In genomic region chr6:134034904-134035489, GRCm38 (mm10) we compare ENCODE assay signal across 8 mouse cellular contexts. TPM values are rescaled to one million over a fixed set of nuclear protein-coding genes. Genes with fewer than 3 reads are reported as not detected.
DNase-seq lines count a peak whose midpoint lies in the region; ATAC-seq and TF ChIP-seq lines count a peak whose summit lies in the region.

No protein-coding gene starts in this region.

- peaks cover 43% of the 10 kb centered on the region for H3K4me1 ChIP-seq in forebrain, embryonic 10.5 days
- peaks cover 35% of the 10 kb centered on the region for H3K4me1 ChIP-seq in heart, embryonic 15.5 days (replicated peaks)
- H3K4me1 ChIP-seq in liver, embryonic 16.5 days (ENCODE audit: control insufficient read depth, low read depth, low read length): peaks cover 15% of the 10 kb centered on the region
- H3K4me1 ChIP-seq in neural tube, embryonic 13.5 days (replicated peaks): peaks cover 54% of the 10 kb centered on the region
- H3K4me1 ChIP-seq in testis, adult 2 months (ENCODE audit: control insufficient read depth, insufficient read depth, low read length): peaks cover 8% of the 10 kb centered on the region

- peak overlapping the region; percentile 100 for H3K27ac ChIP-seq in forebrain, embryonic 10.5 days
- peak overlapping the region; percentile 100 for H3K27ac ChIP-seq in heart, embryonic 15.5 days
- H3K27ac ChIP-seq in liver, embryonic 16.5 days (ENCODE audit: low read length): peak overlapping the region; percentile 92
- H3K27ac ChIP-seq in neural tube, embryonic 13.5 days (replicated peaks): peak overlapping the region; percentile 100
- H3K27ac ChIP-seq in testis, adult 2 months (ENCODE audit: control insufficient read depth, insufficient read depth, low read depth, low read length): peak overlapping the region; percentile 90

- peak overlapping the region; percentile 69 for H3K4me2 ChIP-seq in heart, embryonic 15.5 days
- H3K4me2 ChIP-seq in liver, embryonic 16.5 days (ENCODE audit: low read depth, low read length): peak overlapping the region; percentile 81
- peak overlapping the region; percentile 67 for H3K4me2 ChIP-seq in neural tube, embryonic 13.5 days

- H3K36me3 ChIP-seq in forebrain, embryonic 10.5 days (replicated peaks): peaks cover 12% of the 10 kb centered on the region
- no peaks in the 10 kb centered on the region for H3K36me3 ChIP-seq in heart, embryonic 15.5 days
- no peaks in the 10 kb centered on the region for H3K36me3 ChIP-seq in liver, embryonic 16.5 days (ENCODE audit: control insufficient read depth, insufficient read depth)
- no peaks in the 10 kb centered on the region for H3K36me3 ChIP-seq in neural tube, embryonic 13.5 days
- no peaks in the 10 kb centered on the region for H3K36me3 ChIP-seq in testis, adult 2 months (ENCODE audit: control insufficient read depth, insufficient read depth, low read length)

- peak overlapping the region; percentile 81 for H3K4me3 ChIP-seq in forebrain, embryonic 10.5 days
- H3K4me3 ChIP-seq in heart, embryonic 15.5 days: peak overlapping the region; percentile 92
- H3K4me3 ChIP-seq in liver, embryonic 16.5 days (ENCODE audit: low read depth, low read length): peak overlapping the region; percentile 76
- H3K4me3 ChIP-seq in neural tube, embryonic 13.5 days: peak overlapping the region; percentile 62
- H3K4me3 ChIP-seq in testis, adult 2 months (ENCODE audit: control insufficient read depth, low read depth, low read length): peak overlapping the region; percentile 83

- no peak for TF ChIP-seq CTCF in brain, embryonic 14.5 days (IDR thresholded peaks at IDR 0.05; ENCODE audit: borderline replicate concordance, extremely low read depth, insufficient read depth, insufficient read length)
- TF ChIP-seq CTCF in testis, adult 2 months (IDR thresholded peaks at IDR 0.05; ENCODE audit: control insufficient read depth, insufficient read depth, insufficient replicate concordance, low read depth, low read length): no peak

- peak; percentile 79; the same call in 1 of the 2 replicates for TF ChIP-seq POLR2A in brain, embryonic 14.5 days (IDR thresholded peaks at IDR 0.05; ENCODE audit: borderline replicate concordance, extremely low read depth, insufficient read depth, insufficient read length, poor library complexity, severe bottlenecking)
- peak; percentile 71 for TF ChIP-seq POLR2A in testis, adult 2 months (IDR thresholded peaks at IDR 0.05; ENCODE audit: control insufficient read depth, low read depth, low read length)

- H3K9ac ChIP-seq in heart, embryonic 15.5 days: peak overlapping the region; percentile 98
- peak overlapping the region; percentile 80 for H3K9ac ChIP-seq in liver, embryonic 16.5 days (ENCODE audit: low read depth, low read length)
- peak overlapping the region; percentile 92 for H3K9ac ChIP-seq in neural tube, embryonic 13.5 days

- ATAC-seq in CD4-positive, CD25-positive, alpha-beta regulatory T cell, adult 4 months: peak; percentile 65
- peak; percentile 90 for ATAC-seq in heart, embryonic 15.5 days (replicated peaks; ENCODE audit: insufficient number of reproducible peaks, insufficient read depth, low FRiP score, low read depth)
- peak; percentile 77 for ATAC-seq in liver, embryonic 16.5 days (ENCODE audit: low read depth)
- peak; percentile 93 for ATAC-seq in neural tube, embryonic 13.5 days (ENCODE audit: low read depth)

- no peaks in the 10 kb centered on the region for H3K27me3 ChIP-seq in forebrain, embryonic 10.5 days (ENCODE audit: poor library complexity, severe bottlenecking)
- no peaks in the 10 kb centered on the region for H3K27me3 ChIP-seq in heart, embryonic 15.5 days
- no peaks in the 10 kb centered on the region for H3K27me3 ChIP-seq in liver, embryonic 16.5 days (ENCODE audit: control insufficient read depth, insufficient read depth, low read depth, low read length)
- no peaks in the 10 kb centered on the region for H3K27me3 ChIP-seq in neural tube, embryonic 13.5 days
- H3K27me3 ChIP-seq in testis, adult 2 months (ENCODE audit: control insufficient read depth, insufficient read depth, low read length): no peaks in the 10 kb centered on the region

- no peaks in the 10 kb centered on the region for H3K9me3 ChIP-seq in forebrain, embryonic 10.5 days
- H3K9me3 ChIP-seq in heart, embryonic 15.5 days (replicated peaks): no peaks in the 10 kb centered on the region
- no peaks in the 10 kb centered on the region for H3K9me3 ChIP-seq in liver, embryonic 16.5 days (replicated peaks; ENCODE audit: control insufficient read depth, low read length)
- H3K9me3 ChIP-seq in neural tube, embryonic 13.5 days: no peaks in the 10 kb centered on the region

- DNase-seq in brain, embryonic 14.5 days (ENCODE audit: low read depth): peak; percentile 95
- peak; percentile 90 for DNase-seq in forebrain, embryonic 10.5 days (ENCODE audit: extremely low spot score, low spot score)
- DNase-seq in kidney, postnatal 25 days: peak; percentile 79 to 91

- under 1% methylated on average over 55 of the region's 55 CpGs for WGBS in forebrain, embryonic 10.5 days
- WGBS in heart, embryonic 15.5 days: under 1% methylated on average over 55 of the region's 55 CpGs
- WGBS in liver, embryonic 16.5 days (ENCODE audit: insufficient replicate concordance): under 1% methylated on average over 55 of the region's 55 CpGs
- whole genome bisulfite sequencing in neural tube, embryonic 13.5 days: under 1% methylated on average over 55 of the region's 55 CpGs

RNA-seq across cellular contexts. Expression of gene Etv6, which starts 0.5 kb away (rescaled TPM):
- polyA plus RNA-seq in CD4-positive, CD25-positive, alpha-beta regulatory T cell, adult 4 months (2017; shearing (Covaris generic)): 10 to 100 TPM in 1 of 2 experiments, 1 to 10 TPM in 1; 9.6 to 11.6 TPM
- 10.8 and 13.5 TPM in 2 replicates for polyA plus RNA-seq in brain, embryonic 14.5 days (2012; rRNA removed)
- polyA plus RNA-seq in forebrain, embryonic 10.5 days (2016; fragmentation: Nextera tagmentation; extraction: Ambion mirVana): 16.2 TPM in 2 replicates
- 9.9 and 11.4 TPM in 2 replicates for polyA plus RNA-seq in heart, embryonic 15.5 days (2015; fragmentation: Nextera tagmentation; extraction: Ambion mirVana)
- 2.7 and 3.0 TPM in 2 replicates for polyA plus RNA-seq in liver, embryonic 16.5 days (2015; fragmentation: Nextera tagmentation; extraction: Ambion mirVana)
- polyA plus RNA-seq in neural tube, embryonic 13.5 days (2015; fragmentation: Nextera tagmentation; extraction: Ambion mirVana): 6.9 and 8.8 TPM in 2 replicates
- 4.4 and 5.4 TPM in 2 replicates for polyA plus RNA-seq in testis, adult 2 months (2012; rRNA removed)

Comparison
In these comparisons a context has a peak if more than half of its experiments do, and no peak if none do; other contexts are left out.
1. Peak in every context shown above with its lines: DNase-seq, ATAC-seq, H3K4me3 ChIP-seq and H3K27ac ChIP-seq.